Mouse (Mus musculus) B cell, adult 2 months (primary cell): ENCODE measurements at regions not wholly inside any gene's neighbourhood (a gene's known extent, or its start where the extent isn't known, plus 50 kb on each side); places are given as distances from the start of the nearest gene placed in this dataset.

Source experiments
- DNase-seq, 2 experiments: peaks; one replicate each; pipeline ENCODE4 v3.0.0; 2022

DNA sequence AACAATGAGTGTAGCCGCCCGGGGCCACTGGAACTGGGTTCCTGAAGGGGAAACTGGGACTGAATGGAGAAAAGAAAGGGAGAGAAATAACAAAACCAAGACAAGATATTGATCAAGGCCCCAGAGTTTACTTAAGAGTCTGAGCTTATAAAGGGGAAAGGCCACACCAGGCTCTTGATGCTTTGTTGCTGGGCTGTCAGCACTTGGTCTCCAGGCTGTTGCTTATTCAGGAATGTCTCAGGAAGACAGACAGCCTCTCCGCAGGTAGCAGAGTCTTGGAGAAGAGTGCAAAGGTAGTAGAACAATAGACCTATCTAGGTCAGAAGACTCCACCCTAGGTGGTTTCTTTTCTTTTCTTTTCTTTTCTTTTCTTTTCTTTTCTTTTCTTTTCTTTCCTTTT lies 263.4 kb downstream of the Col12a1 start:
- no peak for DNase-seq

DNA sequence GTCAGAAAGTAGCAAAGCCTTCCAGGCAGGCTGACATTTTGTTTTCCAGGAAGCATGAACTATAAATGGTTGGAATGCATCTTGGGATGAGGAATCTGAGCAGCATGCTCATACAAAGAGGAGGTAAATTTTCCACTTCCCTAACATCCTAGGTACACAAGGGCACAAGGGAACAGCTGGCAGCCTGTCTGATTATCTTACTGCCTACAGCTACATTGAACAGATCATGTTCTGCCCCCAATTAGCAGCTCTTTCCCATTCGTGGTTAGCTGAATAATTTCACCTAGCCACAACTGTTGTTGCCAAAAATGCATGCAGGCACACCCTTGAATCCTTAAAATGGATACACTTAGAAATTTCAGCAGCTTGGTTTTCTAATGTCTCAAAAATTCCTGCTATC lies 239.5 kb downstream of the Col12a1 start:
- DNase-seq = no peak

DNA sequence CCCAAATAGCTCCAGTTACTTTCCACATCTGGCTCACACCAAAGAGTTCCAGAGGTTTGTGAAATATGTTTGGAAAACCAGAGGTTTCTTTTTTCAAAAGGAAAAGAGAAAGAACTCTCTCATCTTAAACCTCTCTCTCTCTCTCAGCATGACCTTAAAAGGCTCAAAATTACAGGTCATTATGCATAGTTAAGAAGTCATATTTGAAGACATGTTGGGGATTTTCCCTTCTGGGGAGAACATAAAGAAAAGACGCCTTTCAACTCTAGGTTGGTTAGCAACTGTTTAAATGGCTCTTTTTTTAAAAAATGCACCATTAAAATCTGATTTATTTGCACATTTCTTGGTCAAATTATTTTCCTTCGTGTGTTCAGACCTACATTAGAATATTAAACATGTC lies 218.4 kb downstream of the Col12a1 start:
- DNase-seq = no peak

DNA sequence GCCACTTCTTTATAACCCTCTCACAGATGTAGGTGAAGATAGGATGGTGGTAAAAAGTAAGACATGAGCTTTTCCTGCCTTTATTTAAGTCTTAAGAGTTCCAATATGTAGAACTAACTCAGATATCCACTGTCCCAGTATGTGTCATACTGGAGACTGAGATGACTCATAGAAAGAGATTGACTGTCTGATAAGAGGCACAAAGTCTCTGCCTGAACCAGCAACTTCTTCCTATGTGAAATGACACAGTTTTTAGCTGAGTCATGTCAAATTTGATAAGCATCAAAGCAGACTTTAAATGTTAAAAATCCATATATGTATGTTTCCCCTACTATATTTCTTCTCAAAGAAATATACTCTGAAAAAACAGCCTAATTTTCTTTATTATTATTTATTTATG lies 216.6 kb downstream of the Col12a1 start:
- no peak for DNase-seq

DNA sequence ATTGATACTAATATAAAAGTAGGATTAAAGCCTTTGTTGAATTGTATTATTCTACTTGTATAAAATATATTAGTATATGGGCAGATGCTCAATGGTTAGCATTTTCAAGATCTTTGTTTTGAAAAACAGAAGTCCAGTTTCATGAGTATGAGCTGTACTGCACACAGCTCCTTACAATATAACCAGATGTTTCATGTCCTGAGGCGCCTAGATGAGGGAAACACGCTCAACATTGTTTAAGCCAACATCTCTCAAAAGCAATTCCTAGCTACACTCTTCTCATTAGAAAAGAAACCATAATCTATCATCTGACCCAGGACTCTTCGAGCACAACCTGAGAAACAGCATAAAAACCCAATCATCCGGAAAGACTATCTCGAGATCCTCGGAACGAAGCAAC lies 202.2 kb downstream of the Col12a1 start:
- DNase-seq = no peak

DNA sequence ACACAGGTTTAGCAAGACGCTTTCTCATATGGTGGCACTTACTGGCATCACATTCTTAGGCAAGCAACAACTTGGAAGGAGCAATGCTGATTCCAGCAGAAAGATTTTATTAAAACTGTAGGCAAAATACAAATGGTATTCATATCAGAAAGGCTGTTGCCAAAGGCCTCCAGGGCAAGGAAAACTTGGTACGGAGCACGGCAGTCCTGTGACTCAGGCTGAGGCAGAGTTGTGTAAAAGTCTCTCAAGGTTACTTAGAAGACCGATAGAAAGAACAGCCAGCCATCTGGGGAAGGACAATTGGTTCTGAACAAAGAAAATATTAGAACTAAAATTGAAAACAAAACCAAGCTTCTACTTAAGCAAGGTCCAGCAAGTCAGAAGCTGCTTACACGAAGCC lies 201.2 kb downstream of the Col12a1 start:
- no peak for DNase-seq

DNA sequence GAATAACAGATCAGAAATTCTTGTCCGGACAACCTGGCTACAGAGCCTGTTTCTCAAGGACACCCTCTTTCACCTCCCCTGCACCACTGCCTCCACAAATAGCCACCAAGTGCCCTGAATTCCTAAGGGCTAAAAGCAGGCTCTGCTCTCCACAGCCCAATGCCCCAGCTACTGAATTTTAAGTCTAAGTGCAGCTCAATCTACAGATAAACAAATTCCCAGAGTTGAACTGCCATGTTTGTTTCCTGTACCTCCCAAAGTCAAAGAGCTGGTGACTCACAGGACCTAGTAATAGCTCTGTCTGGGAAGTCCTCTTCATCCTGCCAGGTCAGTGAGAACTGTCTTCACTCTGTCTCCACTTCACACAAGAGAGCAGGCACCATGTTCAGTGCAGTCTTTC lies 200.0 kb downstream of the Col12a1 start:
- no peak for DNase-seq

DNA sequence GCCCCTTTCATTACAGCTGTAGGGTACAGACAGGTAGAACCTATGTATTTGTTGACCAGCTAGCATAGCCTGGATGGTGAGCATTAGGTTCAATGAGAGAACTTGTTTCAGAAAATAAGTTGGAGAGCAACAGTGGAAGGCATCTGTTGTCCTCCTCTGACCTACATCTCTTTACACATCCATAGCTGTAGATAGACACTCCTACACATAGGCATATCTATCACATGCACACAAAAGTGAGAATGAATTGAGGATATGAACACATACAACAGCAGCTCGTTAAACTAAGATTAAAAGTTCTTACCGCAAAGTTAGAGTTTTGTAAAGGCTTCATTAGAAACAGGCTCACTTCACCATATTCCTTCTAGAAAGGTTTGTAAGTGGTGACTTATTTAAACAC lies 198.1 kb downstream of the Col12a1 start:
- no peak for DNase-seq

DNA sequence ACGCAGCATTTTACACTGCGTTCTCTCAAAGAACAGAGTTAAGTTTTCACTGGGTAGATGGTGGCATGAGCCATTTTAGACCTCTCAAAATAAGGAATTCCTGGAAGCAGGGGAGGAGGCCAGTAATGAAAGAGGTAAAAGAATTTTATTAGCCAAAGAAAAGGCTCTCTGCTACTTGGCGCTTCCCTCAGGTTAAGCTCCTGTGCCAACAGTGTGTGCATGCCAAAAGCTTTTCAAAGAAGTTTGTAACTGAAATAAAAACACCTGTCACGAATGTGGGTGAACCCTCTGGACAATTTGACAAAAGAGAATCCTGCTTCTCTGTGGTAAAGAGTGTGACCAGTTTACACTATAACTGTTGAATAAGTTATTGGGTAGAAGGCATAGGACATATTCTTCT lies 195.6 kb downstream of the Col12a1 start:
- DNase-seq = no peak

DNA sequence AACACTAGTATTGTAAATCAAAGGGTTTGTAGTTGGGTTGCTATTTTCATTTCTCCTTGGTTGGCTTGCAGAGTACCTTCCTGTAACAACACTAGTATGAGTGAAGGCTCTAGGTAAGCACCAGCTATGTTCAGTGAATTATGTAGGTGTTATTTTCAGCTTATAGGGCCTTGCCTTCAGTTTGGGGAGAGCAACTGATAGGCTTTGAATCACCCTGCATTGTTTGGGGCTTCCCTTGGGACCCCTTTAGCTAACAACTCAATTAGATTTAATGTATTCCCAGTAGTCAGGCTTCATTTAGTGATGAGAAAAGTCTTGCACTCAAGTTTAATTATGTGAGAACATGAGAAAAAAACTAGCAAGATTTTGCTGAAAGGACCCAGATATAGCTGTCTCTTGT lies 193.6 kb downstream of the Col12a1 start:
- DNase-seq = no peak

DNA sequence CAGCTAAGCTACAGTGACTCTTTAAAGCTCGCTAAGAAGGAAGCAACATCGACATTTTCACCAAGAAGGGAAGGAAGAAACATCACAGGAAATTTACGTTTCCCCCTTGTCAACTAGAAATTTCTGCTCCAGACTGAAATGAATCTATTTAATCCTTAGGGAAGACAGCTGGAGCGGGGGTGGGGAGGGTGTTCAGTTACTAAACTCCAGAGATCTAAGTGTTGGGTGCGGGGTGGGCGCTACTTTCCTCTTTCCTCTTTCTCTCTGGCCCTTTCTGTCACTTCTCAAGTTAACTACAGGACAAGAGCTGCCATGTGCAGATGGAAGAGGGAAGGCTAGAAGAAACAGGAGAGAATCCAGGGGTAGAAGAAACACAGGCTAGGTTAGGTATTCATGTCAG lies 192.2 kb downstream of the Col12a1 start:
- DNase-seq = no peak

DNA sequence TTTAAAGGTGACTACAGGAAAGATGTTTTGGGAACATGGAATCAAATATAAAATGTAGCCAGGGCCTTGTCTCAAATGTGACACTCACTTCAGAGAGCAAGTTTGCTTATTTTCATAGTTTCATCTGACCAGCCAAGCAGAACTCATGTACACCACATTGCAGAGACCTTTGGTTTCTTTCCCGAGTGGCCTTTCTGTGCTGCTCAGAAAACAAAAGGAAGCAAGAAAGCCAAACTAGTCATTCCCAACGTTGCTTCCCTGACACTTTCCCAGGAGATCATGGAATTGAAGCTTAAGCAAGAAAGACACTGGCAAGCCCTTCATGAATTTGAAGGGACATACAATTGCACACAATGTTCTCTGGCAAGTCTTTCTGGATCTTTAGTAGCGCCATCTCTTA lies 191.3 kb downstream of the Col12a1 start:
- no peak for DNase-seq
